Mouse (Mus musculus) heart, adult 18-20 months (tissue): ENCODE data around the gene 4930558C23Rik. TPM values are rescaled to one million over a fixed set of nuclear protein-coding genes. Genes with fewer than 3 reads are reported as not detected.
"Not testable (repeated sequence)": the region's sequence is repeated elsewhere in the genome, so short reads cannot be mapped to it uniquely, and the experiment has no call there.

ENCODE experiments used
- DNase-seq, 2 experiments: peaks; one replicate each; pipeline ENCODE4 v3.0.0; 2021 to 2022; ENCODE audit warnings: mixed read lengths in 1 of 2
- long read RNA-seq, 2 experiments: library from polyadenylated mRNA; stranded (forward); transcript quantifications; one replicate each; pipeline ENCODE4 v2.0.0; 2021
- total RNA-seq, 2 experiments: library from RNA; stranded (reverse); gene quantifications; 2 replicates each; pipeline ENCODE4 v1.2.3; 2021

4930558C23Rik gene
- not detected for total RNA-seq
- long read RNA-seq, experiment 1 = 0 reads
- long read RNA-seq, experiment 2 = 0 reads

GRCm38 (mm10) chr3:95402741-95403140, at the start of gene 4930558C23Rik:
TSS of gene 4930558C23Rik (minus strand) at chr3:95402841.
- no peak for DNase-seq

GRCm38 (mm10) chr3:95450915-95451314, 48.3 kb upstream of the 4930558C23Rik start:
- no peak for DNase-seq

GRCm38 (mm10) chr3:95450408-95450807, 47.8 kb upstream of the 4930558C23Rik start:
- peak; percentile 43 to 66 for DNase-seq

GRCm38 (mm10) chr3:95445311-95445710, 42.7 kb upstream of the 4930558C23Rik start:
- DNase-seq = no peak

GRCm38 (mm10) chr3:95442406-95443117, 39.9 kb upstream of the 4930558C23Rik start:
- no peak for DNase-seq

GRCm38 (mm10) chr3:95439670-95440069, 37.0 kb upstream of the 4930558C23Rik start:
- no peak for DNase-seq

GRCm38 (mm10) chr3:95438636-95439035, 36.0 kb upstream of the 4930558C23Rik start:
- not testable (repeated sequence) for DNase-seq

GRCm38 (mm10) chr3:95435561-95435960, 32.9 kb upstream of the 4930558C23Rik start:
- DNase-seq = no peak

- peak in 1 of 2 experiments; percentile 45 for DNase-seq
These were observed 32.3 kb upstream of the 4930558C23Rik start for GRCm38 (mm10) chr3:95434983-95435370.

GRCm38 (mm10) chr3:95434136-95434982, 31.7 kb upstream of the 4930558C23Rik start, which contains the start of gene Arnt:
TSS of gene Arnt (plus strand) at chr3:95434388.
- peak; percentile 93 to 98 for DNase-seq

GRCm38 (mm10) chr3:95433301-95433915, 30.8 kb upstream of the 4930558C23Rik start:
- peak in 1 of 2 experiments; percentile 25 for DNase-seq

GRCm38 (mm10) chr3:95428423-95428822, 25.8 kb upstream of the 4930558C23Rik start:
- not testable (repeated sequence) for DNase-seq

GRCm38 (mm10) chr3:95427891-95428238, 25.2 kb upstream of the 4930558C23Rik start:
- DNase-seq = not testable (repeated sequence)

- DNase-seq = not testable (repeated sequence)
These were observed 24.7 kb upstream of the 4930558C23Rik start for GRCm38 (mm10) chr3:95427117-95427890.

- not testable (repeated sequence) for DNase-seq
These were observed 23.8 kb upstream of the 4930558C23Rik start for GRCm38 (mm10) chr3:95426476-95426875.

- DNase-seq = no peak
These were observed 15.2 kb upstream of the 4930558C23Rik start for GRCm38 (mm10) chr3:95417866-95418265.

- DNase-seq = no peak
These were observed 9.6 kb upstream of the 4930558C23Rik start for GRCm38 (mm10) chr3:95412268-95412667.

GRCm38 (mm10) chr3:95408852-95409251, 6.2 kb upstream of the 4930558C23Rik start:
- DNase-seq = no peak

GRCm38 (mm10) chr3:95407728-95408127, 5.1 kb upstream of the 4930558C23Rik start:
- DNase-seq = peak in 1 of 2 experiments; percentile 14

- peak; percentile 34 to 41 for DNase-seq
These were observed 8.3 kb downstream of the 4930558C23Rik start for GRCm38 (mm10) chr3:95394385-95394784.

GRCm38 (mm10) chr3:95385401-95386075, 17.1 kb downstream of the 4930558C23Rik start:
- DNase-seq = no peak
